Mouse (Mus musculus): ENCODE measurements around the gene Sf1. TPM values are rescaled to one million over a fixed set of nuclear protein-coding genes. Genes with fewer than 3 reads are reported as not detected.

Sf1 gene
- polyA plus RNA-seq, 1 experiment from 2014 or later, result 115 TPM

DNA sequence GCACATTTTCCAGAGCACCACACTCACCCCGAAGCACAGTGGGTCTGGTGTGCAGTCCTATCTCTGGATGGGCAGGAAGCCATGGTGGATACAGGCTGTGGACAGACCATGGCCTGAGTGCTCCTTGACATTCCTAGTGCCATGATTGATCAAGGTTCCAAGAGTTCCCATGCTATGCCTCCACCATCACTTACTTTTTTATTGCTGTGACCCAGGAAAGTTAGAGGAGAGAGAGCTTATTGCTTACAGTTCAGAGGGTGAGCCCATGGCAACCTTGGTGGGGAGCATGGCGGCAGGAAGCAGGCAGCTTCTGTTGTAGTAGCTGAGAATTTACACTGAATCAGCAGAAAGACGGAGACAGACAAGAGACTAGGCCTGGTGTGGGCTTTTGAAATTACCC, 2.2 kb upstream of the Sf1 start:
- ATAC-seq (ENCODE audit: insufficient number of reproducible peaks, low FRiP score, low TSS enrichment, low read depth), result no peak
- H3K9me3 ChIP-seq, result no peaks in the 10 kb centered on the region
- no peak overlapping the region for H3K4me2 ChIP-seq
- H3K4me1 ChIP-seq, result peaks cover 10% of the 10 kb centered on the region
- no peak overlapping the region for H3K9ac ChIP-seq
- no peak overlapping the region for H3K27ac ChIP-seq
- no peaks in the 10 kb centered on the region for H3K27me3 ChIP-seq
- H3K4me3 ChIP-seq, result no peak overlapping the region
- H3K36me3 ChIP-seq, result peaks cover 23% of the 10 kb centered on the region
- 92% methylated on average over 3 of the region's 3 CpGs for WGBS

DNA sequence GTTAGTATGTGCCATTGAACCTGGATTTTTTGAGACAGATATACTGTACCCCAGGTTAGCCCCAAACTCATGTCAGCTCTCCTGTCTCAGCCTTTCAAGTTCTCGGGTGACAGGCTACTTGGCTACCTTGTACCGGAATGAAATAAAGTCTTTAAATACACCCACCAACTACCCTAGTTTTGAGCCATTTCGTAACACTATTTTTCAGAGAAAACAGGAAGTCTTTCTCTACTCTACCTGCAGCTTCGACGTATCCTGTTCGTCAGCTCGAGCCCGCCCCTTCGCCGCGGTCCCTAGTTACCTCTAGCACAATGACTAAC, 439 bp upstream of the Sf1 start:
- H3K9ac ChIP-seq, result peak overlapping the region; percentile 40; the same call in 1 of the 2 replicates
- peaks cover 39% of the 10 kb centered on the region for H3K36me3 ChIP-seq
- H3K4me1 ChIP-seq, result peaks cover 13% of the 10 kb centered on the region
- peak overlapping the region; percentile 76 for H3K27ac ChIP-seq
- H3K27me3 ChIP-seq, result no peaks in the 10 kb centered on the region
- H3K4me2 ChIP-seq, result peak overlapping the region; percentile 52
- ATAC-seq (ENCODE audit: insufficient number of reproducible peaks, low FRiP score, low TSS enrichment, low read depth), result no peak
- WGBS, result under 1% methylated on average over 11 of the region's 11 CpGs
- no peaks in the 10 kb centered on the region for H3K9me3 ChIP-seq
- H3K4me3 ChIP-seq, result peak overlapping the region; percentile 100

DNA sequence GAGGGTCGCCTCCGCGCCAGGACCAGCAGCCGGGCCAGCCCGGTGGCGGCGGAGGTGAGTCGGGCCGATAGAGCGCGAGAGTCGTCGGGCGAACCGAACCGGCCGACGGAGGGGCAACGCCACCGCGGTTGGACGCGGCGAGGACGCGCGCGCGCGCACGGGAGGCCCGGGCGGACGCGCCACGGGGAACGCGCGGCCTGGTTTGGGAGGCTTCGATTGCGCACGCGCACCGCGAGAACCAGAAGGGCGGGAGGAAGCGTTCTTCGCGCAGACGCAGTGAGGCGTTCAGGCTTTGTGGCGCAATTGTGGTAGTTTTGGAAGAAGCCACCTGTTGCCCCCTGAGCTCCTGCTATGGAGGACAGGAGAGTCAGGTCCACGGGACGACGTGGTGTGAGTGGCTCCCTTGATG, 831 bp downstream of the Sf1 start:
- WGBS, result under 1% methylated on average over 54 of the region's 55 CpGs

DNA sequence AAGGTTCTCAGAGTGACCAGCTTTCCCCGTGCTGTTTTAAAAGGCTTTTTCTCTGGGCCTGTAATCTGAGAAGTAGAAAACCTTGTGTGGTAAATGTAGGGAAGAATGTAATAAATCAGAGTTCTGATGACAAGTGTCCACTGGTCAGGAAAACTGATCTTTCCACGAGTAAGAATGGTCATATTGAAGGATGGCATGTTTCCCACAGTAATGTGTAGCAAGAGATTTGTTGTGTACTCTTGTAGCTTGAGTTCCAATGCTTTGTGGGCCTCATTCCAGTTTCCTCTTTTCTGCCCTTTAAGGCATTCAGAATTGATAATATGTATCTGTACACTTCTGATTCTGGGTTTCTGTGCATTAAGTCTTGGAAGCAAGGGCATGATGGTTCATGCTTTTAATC, 1.4 kb downstream of the Sf1 start:
- 1% methylated on average over 2 of the region's 2 CpGs for WGBS
- peaks cover 50% of the 10 kb centered on the region for H3K36me3 ChIP-seq
- H3K27ac ChIP-seq, result peak overlapping the region; percentile 98; the same call in 1 of the 2 replicates

More for the DNA sequence above, 831 bp downstream of the Sf1 start:
- peaks cover 13% of the 10 kb centered on the region for H3K4me1 ChIP-seq
- H3K9ac ChIP-seq, result peak overlapping the region; percentile 99
- H3K4me2 ChIP-seq, result peak overlapping the region; percentile 72
- ATAC-seq (ENCODE audit: insufficient number of reproducible peaks, low FRiP score, low TSS enrichment, low read depth), result no peak
- H3K9me3 ChIP-seq, result no peaks in the 10 kb centered on the region
- peak overlapping the region; percentile 100 for H3K4me3 ChIP-seq
- H3K27ac ChIP-seq, result peak overlapping the region; percentile 98
- H3K36me3 ChIP-seq, result peaks cover 46% of the 10 kb centered on the region
- no peaks in the 10 kb centered on the region for H3K27me3 ChIP-seq

DNA sequence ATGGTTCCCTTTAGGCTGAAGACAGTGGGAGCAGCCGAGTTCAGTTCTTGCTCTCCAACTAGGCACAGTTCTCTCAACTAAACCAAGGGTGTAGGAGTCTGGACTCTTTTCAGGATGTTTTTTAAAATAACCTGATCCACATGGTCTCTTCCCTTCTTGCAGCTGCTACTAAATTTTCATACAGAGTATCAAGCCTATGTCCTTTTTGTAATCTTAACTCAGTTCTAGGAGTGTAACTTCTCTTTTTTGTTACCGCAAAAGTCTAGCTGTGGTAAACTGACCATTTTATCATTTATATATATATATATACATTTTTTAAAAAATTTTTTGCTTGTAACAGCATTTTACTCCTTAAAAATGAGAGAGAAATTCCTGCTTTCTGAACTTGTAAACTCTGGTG, 6.7 kb downstream of the Sf1 start:
- H3K4me3 ChIP-seq, result no peak overlapping the region
- H3K36me3 ChIP-seq, result peaks cover 93% of the 10 kb centered on the region
- no peaks in the 10 kb centered on the region for H3K9me3 ChIP-seq
- H3K4me2 ChIP-seq, result no peak overlapping the region
- no peak overlapping the region for H3K9ac ChIP-seq
- no peak overlapping the region for H3K27ac ChIP-seq
- no peak for ATAC-seq (ENCODE audit: insufficient number of reproducible peaks, low FRiP score, low TSS enrichment, low read depth)
- H3K27me3 ChIP-seq, result no peaks in the 10 kb centered on the region
- H3K4me1 ChIP-seq, result peaks cover 9% of the 10 kb centered on the region
- 89% methylated on average over 2 of the region's 2 CpGs for WGBS

More for the DNA sequence above, 1.4 kb downstream of the Sf1 start:
- Histone ChIP-seq H3K9ac (peak overlapping the region; percentile 99), H3K27me3 (no peaks in the 10 kb centered on the region), H3K4me2 (peak overlapping the region; percentile 72), H3K4me3 (peak overlapping the region; percentile 100), H3K9me3 (no peaks in the 10 kb centered on the region), H3K4me1 (peaks cover 13% of the 10 kb centered on the region)
- ATAC-seq (ENCODE audit: insufficient number of reproducible peaks, low FRiP score, low TSS enrichment, low read depth), result no peak

DNA sequence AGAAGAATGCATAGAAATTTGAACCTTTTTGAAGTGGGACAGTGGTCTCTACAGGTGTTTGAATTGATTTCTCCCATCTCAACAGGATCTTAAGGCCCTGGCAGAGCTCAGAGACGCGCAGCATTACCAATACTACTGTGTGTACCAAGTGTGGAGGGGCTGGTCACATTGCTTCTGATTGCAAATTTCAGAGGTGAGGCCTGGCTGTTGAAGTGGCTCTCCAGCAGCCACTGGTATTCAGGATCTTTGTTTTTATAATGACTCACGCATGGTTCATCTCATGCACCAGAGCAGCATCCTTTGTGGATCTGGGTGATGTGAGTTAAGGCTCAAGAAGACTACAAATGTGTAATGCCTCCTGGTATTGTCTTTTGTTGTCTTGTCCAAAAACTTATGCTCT, 8.9 kb downstream of the Sf1 start:
- 92% methylated on average over 3 of the region's 3 CpGs for WGBS
- Histone ChIP-seq H3K27ac (no peak overlapping the region), H3K9ac (no peak overlapping the region), H3K36me3 (peaks cover 95% of the 10 kb centered on the region), H3K4me2 (no peak overlapping the region), H3K4me1 (no peaks in the 10 kb centered on the region), H3K9me3 (no peaks in the 10 kb centered on the region), H3K27me3 (no peaks in the 10 kb centered on the region), H3K4me3 (no peak overlapping the region)
- no peak for ATAC-seq (ENCODE audit: insufficient number of reproducible peaks, low FRiP score, low TSS enrichment, low read depth)

DNA sequence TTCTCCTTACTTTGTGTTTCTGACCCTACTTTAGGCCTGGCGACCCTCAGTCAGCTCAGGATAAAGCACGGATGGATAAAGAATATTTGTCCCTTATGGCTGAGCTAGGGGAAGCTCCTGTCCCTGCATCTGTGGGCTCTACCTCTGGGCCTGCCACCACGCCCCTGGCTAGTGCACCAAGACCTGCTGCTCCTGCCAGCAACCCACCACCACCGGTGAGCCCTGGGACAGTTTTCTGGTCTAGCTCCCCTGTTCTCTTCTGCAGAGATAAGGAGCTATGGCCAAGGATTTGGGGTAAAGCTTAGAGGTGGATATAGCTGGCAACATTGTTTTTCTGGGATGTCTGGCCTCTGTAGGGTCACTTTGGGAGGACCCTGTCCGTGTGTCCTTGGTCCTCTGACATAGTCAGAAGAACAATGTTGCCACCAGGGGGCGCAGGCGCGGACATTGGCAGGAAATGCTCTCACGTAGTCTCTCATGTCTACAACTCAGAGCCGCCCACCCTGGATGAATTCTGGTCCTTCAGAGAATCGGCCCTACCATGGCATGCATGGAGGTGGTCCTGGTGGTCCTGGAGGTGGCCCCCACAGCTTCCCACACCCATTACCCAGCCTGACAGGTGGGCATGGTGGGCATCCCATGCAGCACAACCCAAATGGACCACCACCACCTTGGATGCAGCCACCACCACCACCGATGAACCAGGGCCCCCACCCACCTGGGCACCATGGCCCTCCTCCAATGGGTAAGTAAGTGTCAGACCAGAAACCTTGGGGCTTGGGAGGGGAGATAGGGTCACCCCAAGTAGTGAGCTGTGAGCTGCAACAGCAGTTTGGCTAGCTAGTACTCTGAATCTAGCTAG, 10.3 kb downstream of the Sf1 start:
- Histone ChIP-seq H3K27ac (no peak overlapping the region), H3K27me3 (no peaks in the 10 kb centered on the region), H3K4me1 (no peaks in the 10 kb centered on the region), H3K9ac (0 out of 2 replicates have a peak overlapping the region, but pooled peaks have one; percentile 0), H3K4me2 (no peak overlapping the region), H3K4me3 (no peak overlapping the region), H3K9me3 (no peaks in the 10 kb centered on the region), H3K36me3 (peaks cover 96% of the 10 kb centered on the region)
- WGBS, result 66% methylated on average over 12 of the region's 12 CpGs
- ATAC-seq (ENCODE audit: insufficient number of reproducible peaks, low FRiP score, low TSS enrichment, low read depth), result peak; percentile 32; the same call in 1 of the 2 replicates

DNA sequence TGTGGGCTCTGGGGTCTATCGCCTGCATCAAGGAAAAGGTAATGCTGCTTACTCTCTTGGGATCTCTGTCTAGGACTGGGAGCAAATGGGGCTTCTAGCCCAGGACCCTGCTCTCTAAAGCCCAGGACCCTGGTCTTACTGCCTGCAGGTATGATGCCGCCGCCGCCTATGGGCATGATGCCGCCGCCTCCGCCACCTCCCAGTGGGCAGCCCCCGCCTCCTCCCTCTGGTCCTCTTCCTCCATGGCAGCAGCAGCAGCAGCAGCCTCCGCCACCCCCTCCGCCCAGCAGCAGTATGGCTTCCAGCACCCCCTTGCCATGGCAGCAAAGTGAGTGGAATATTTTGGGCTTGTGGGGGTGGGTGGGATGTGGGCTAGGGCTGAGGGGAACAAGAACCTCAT, 11.1 kb downstream of the Sf1 start:
- Histone ChIP-seq H3K27me3 (no peaks in the 10 kb centered on the region), H3K36me3 (peaks cover 95% of the 10 kb centered on the region), H3K4me2 (no peak overlapping the region), H3K9ac (no peak overlapping the region), H3K27ac (no peak overlapping the region), H3K4me1 (no peaks in the 10 kb centered on the region), H3K4me3 (no peak overlapping the region), H3K9me3 (no peaks in the 10 kb centered on the region)
- ATAC-seq (ENCODE audit: insufficient number of reproducible peaks, low FRiP score, low TSS enrichment, low read depth), result no peak
- 95% methylated on average over 10 of the region's 10 CpGs for WGBS

DNA sequence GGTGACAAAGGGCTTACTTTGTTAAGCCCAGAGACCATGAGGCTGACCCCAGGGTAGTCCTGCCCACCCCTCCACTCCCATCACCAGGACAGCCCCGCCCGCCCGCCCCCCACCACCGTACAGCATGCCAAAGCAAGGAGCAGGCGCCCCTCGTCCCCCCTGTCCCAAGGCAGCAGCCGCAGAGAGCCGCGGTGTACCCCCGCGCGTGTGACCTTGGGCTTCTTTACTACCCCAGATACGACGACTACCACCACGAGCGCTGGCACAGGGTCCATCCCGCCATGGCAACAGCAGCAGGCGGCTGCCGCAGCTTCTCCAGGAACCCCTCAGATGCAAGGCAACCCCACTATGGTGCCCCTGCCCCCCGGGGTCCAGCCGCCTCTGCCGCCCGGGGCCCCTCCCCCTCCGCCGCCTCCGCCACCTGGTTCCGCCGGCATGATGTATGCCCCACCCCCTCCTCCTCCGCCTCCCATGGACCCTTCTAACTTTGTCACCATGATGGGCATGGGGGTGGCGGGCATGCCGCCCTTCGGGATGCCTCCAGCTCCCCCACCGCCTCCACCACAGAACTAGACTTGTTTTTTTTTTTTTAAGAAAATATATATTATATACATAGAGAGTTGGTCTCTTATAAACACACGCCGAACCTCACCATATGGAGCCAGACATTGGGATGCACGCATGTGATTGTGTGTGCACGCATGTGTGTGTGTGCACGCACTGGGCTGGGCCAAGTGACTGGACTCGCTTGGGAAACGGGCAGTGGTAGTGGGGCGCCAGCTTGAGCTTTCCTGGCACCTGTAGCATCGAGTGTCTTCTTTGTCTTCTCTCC, 12.1 kb downstream of the Sf1 start:
- peaks cover 91% of the 10 kb centered on the region for H3K36me3 ChIP-seq
- 91% methylated on average over 41 of the region's 42 CpGs for WGBS
- no peak overlapping the region for H3K27ac ChIP-seq
- H3K4me2 ChIP-seq, result no peak overlapping the region
- ATAC-seq (ENCODE audit: insufficient number of reproducible peaks, low FRiP score, low TSS enrichment, low read depth), result no peak
- H3K4me1 ChIP-seq, result no peaks in the 10 kb centered on the region
- H3K9me3 ChIP-seq, result no peaks in the 10 kb centered on the region
- H3K4me3 ChIP-seq, result no peak overlapping the region
- no peak overlapping the region for H3K9ac ChIP-seq
- H3K27me3 ChIP-seq, result no peaks in the 10 kb centered on the region

DNA sequence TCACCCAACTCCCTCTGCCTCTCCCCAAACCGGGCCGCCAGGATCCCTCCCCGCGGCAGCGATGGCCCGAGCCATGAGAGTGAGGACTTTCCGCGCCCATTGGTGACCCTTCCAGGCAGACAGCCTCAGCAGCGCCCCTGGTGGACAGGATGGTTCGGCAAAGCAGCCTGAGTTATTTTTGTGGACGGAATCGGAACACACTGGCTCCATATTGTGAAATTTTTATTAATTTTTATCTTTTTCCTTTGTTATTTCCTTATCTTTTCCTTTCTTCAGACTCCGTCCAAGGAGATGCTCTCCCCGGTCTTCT, 12.7 kb downstream of the Sf1 start:
- no peak for ATAC-seq (ENCODE audit: insufficient number of reproducible peaks, low FRiP score, low TSS enrichment, low read depth)
- no peak overlapping the region for H3K4me3 ChIP-seq
- H3K27ac ChIP-seq, result no peak overlapping the region
- no peak overlapping the region for H3K9ac ChIP-seq
- no peak overlapping the region for H3K4me2 ChIP-seq
- H3K9me3 ChIP-seq, result no peaks in the 10 kb centered on the region
- H3K36me3 ChIP-seq, result peaks cover 86% of the 10 kb centered on the region
- H3K4me1 ChIP-seq, result no peaks in the 10 kb centered on the region
- H3K27me3 ChIP-seq, result no peaks in the 10 kb centered on the region
- WGBS, result 79% methylated on average over 14 of the region's 14 CpGs

DNA sequence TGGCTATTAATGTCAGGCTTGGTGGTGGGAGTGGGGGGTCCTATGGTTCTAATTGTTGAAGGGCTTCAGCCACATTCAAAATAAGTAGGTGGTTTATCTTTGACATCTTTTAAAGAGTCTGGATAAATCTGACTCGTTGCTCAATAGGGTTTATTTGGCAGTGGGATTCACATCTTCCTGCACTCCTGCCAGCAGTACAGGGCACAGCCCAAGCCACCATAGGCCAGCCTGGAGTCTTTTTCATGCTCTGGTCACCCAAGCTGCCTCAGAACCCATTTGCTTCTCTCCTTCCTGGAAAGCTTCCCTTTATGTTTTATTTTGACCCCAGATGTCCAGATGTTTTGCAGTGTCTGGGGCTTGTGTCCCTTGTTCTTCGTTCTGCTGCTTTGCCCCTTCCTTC, 13.2 kb downstream of the Sf1 start:
- Histone ChIP-seq H3K9ac (no peak overlapping the region), H3K27me3 (no peaks in the 10 kb centered on the region), H3K4me1 (no peaks in the 10 kb centered on the region), H3K9me3 (no peaks in the 10 kb centered on the region), H3K4me2 (no peak overlapping the region), H3K27ac (no peak overlapping the region), H3K4me3 (no peak overlapping the region), H3K36me3 (peaks cover 81% of the 10 kb centered on the region)
- no peak for ATAC-seq (ENCODE audit: insufficient number of reproducible peaks, low FRiP score, low TSS enrichment, low read depth)
- WGBS, result 84% methylated on average over 2 of the region's 2 CpGs

DNA sequence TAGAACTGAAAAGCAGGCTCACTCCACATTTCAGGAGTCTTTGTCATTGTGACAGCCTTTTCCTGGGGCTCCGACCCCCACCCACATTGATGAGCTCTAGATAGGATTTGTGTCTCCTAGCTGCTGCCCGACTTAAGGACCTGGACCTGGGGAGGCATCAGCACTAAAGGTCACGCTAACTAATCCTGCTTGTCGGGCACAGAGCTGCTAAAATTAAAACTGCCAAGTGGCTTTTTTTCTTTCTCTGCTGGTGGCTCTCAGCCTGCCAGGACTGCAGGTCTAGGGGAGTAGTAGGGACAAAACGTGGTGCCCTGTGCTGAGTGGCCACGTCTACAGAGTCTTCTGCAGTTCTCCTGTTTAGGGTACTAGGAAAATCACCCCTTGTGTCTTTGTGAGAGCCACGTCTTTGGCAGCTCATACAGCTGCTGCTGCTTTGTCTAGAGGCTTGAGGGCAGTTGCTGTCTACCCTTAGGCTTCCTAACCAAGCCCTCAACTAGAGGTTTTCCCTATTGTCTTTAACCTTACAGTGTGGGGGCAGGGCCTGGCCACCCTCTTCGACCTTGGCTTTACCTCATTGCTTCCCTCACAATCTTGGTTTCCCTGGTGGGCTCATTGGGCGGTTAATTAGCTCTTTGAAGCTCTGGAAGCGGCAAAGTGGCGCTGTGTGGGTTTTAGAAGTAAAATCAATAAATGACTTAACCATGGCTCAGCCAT, 14.0 kb downstream of the Sf1 start:
- Histone ChIP-seq H3K4me3 (no peak overlapping the region), H3K27me3 (no peaks in the 10 kb centered on the region), H3K27ac (no peak overlapping the region), H3K4me1 (no peaks in the 10 kb centered on the region), H3K36me3 (peaks cover 73% of the 10 kb centered on the region), H3K9ac (no peak overlapping the region), H3K4me2 (no peak overlapping the region), H3K9me3 (no peaks in the 10 kb centered on the region)
- no peak for ATAC-seq (ENCODE audit: insufficient number of reproducible peaks, low FRiP score, low TSS enrichment, low read depth)
- 81% methylated on average over 11 of the region's 11 CpGs for WGBS
